Comparison of ENCODE assay signal across 8 mouse cellular contexts in the genomic region with DNA sequence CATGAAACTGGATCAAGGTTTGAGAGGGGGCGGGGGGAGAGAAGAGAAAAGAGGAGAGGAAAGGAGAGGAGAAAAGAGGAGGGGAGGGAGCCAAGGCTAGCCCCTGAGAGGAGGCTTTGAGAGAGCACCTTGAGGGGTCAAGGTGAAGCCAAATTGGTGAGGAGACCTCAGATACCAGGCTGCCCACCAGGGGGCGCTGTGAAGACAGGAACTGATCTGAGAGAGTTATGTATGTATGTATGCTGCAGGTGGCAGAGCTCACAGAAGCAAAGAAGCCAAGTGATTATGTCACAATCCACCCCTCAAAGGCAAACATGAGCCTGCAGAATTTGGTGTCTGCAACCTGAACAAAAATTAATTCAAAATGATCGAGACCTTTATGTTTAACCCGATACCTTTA. TPM values are rescaled to one million over a fixed set of nuclear protein-coding genes. Genes with fewer than 3 reads are reported as not detected.
DNase-seq lines count a peak whose midpoint lies in the region.

No protein-coding gene starts in this region.

- WGBS in embryonic facial prominence, embryonic 10.5 days: 66% methylated on average over 4 of the region's 4 CpGs
- WGBS in heart, embryonic 10.5 days: 64% methylated on average over 4 of the region's 4 CpGs
- WGBS in large intestine, adult 2 months: 53% methylated on average over 4 of the region's 4 CpGs

- no peaks in the 10 kb centered on the region for H3K4me1 ChIP-seq in embryonic facial prominence, embryonic 10.5 days
- no peaks in the 10 kb centered on the region for H3K4me1 ChIP-seq in heart, embryonic 10.5 days

- H3K27ac ChIP-seq in embryonic facial prominence, embryonic 10.5 days (replicated peaks): no peak overlapping the region
- H3K27ac ChIP-seq in heart, embryonic 10.5 days: no peak overlapping the region

- no peaks in the 10 kb centered on the region for H3K9me3 ChIP-seq in embryonic facial prominence, embryonic 10.5 days
- no peaks in the 10 kb centered on the region for H3K9me3 ChIP-seq in heart, embryonic 10.5 days

- H3K4me3 ChIP-seq in embryonic facial prominence, embryonic 10.5 days: no peak overlapping the region
- no peak overlapping the region for H3K4me3 ChIP-seq in heart, embryonic 10.5 days

- no peaks in the 10 kb centered on the region for H3K27me3 ChIP-seq in embryonic facial prominence, embryonic 10.5 days (replicated peaks; ENCODE audit: low read depth, poor library complexity, severe bottlenecking)
- H3K27me3 ChIP-seq in heart, embryonic 10.5 days (ENCODE audit: insufficient read depth, poor library complexity, severe bottlenecking): no peaks in the 10 kb centered on the region

- peaks cover 94% of the 10 kb centered on the region for H3K36me3 ChIP-seq in embryonic facial prominence, embryonic 10.5 days (replicated peaks)
- peaks cover 62% of the 10 kb centered on the region for H3K36me3 ChIP-seq in heart, embryonic 10.5 days

- DNase-seq in CD8-positive naive resting alpha-beta T cell, adult 2 months (ENCODE audit: low read depth in 2 of 2, low spot score in 2 of 2): peak; percentile 85 to 89
- DNase-seq in adrenal gland, postnatal 25 days: peak; percentile 89
- peak; percentile 88 for DNase-seq in embryonic facial prominence, embryonic 10.5 days (ENCODE audit: low spot score)
- peak; percentile 90 for DNase-seq in heart, embryonic 10.5 days (ENCODE audit: low spot score)
- peak; percentile 58 for DNase-seq in large intestine, adult 2 months (ENCODE audit: low read depth, low spot score)
- peak; percentile 81 to 86 for DNase-seq in lung, adult 18-20 months
- peak; percentile 75 for DNase-seq in ovary, postnatal 36 days (ENCODE audit: low spot score)
- DNase-seq in thymus, postnatal 10 days (ENCODE audit: low spot score in 2 of 2): peak; percentile 81 to 95

RNA-seq across cellular contexts. Expression of a gene that starts 27.0 kb away (rescaled TPM):
- total RNA-seq in adrenal gland, postnatal 25 days (2021): 118 and 136 TPM in 2 replicates
- polyA plus RNA-seq in embryonic facial prominence, embryonic 10.5 days (2016; fragmentation: Nextera tagmentation; extraction: Ambion mirVana): 135 and 144 TPM in 2 replicates
- polyA plus RNA-seq in heart, embryonic 10.5 days (2016; fragmentation: Nextera tagmentation; extraction: Ambion mirVana): 100 and 119 TPM in 2 replicates
- 100 and 122 TPM in 2 replicates for polyA plus RNA-seq in large intestine, adult 2 months (2012; rRNA removed)

RNA-seq across cellular contexts. Expression of a gene that starts 31.0 kb away (rescaled TPM):
- 45.4 and 55.2 TPM in 2 replicates for total RNA-seq in adrenal gland, postnatal 25 days (2021)
- 43.2 and 43.3 TPM in 2 replicates for polyA plus RNA-seq in embryonic facial prominence, embryonic 10.5 days (2016; fragmentation: Nextera tagmentation; extraction: Ambion mirVana)
- 35.0 and 36.5 TPM in 2 replicates for polyA plus RNA-seq in heart, embryonic 10.5 days (2016; fragmentation: Nextera tagmentation; extraction: Ambion mirVana)
- polyA plus RNA-seq in large intestine, adult 2 months (2012; rRNA removed): 36.8 and 45.0 TPM in 2 replicates
